Mouse (Mus musculus) mouse embryonic stem cell (cell line): ENCODE data around the gene Igfbp2.

Experiments
- in situ Hi-C, 2 experiments: fragments of 300-500 bp; cut with MboI; formaldehyde crosslinking; loops; 1 replicate in 1 of 2; 3 replicates in 1 of 2; pipeline ENCODE4 v1.14.3; 2019 to 2020; ENCODE audit warnings: low sequenced_read_pairs in 2 of 2, low pct_unique_long_range_greater_than_20kb in 1 of 2, mixed read lengths in 1 of 2; ENCODE audit not compliant: unreplicated experiment in 1 of 2

The Igfbp2 gene

DNA sequence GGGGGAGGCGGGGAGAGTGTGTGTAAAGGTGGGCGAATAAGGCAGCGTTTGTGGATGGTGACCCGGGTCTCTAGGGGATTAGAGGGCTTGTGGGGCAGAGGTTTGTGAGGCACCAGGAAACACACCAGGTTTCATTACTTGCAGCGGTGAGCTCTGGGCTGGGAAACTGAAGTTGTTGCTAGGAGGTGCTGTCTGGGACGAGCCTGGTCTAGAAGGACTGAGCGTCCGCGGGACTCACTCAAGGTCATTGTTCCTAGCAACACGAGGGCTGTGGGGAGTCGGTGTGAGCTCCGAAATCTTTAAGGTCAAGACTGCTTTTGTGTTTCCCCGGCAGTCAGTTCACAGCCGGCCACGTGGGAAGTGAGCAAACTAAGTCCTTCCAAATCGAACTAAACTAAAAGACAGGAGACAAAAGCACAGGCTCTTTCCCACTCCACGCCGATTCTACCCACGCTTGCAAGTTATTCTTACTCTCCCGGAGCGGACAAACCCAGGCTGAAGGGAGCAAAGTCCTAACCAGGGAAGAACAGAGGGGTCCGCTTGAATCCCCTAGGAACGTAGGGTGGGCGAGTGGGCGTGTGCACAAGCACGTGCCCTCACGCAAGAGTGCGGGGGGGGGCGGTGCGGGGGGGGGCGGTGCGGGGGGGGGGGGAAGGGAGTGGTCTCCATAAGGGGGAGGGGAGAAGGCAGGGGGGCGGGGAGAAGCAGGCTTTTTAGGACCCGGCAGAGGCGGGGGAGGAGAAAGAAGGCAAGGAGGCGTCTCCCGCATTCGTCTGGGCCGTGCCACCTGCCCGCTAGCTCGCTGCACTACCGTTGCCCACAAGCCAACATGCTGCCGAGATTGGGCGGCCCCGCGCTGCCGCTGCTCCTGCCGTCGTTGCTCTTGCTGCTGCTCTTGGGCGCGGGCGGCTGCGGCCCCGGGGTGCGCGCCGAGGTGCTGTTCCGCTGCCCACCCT lies at the start of gene Igfbp2:
Igfbp2 (plus strand) TSS at position 753 of the 956 bp plus-strand sequence.
- in situ Hi-C loops: no loop called here

DNA sequence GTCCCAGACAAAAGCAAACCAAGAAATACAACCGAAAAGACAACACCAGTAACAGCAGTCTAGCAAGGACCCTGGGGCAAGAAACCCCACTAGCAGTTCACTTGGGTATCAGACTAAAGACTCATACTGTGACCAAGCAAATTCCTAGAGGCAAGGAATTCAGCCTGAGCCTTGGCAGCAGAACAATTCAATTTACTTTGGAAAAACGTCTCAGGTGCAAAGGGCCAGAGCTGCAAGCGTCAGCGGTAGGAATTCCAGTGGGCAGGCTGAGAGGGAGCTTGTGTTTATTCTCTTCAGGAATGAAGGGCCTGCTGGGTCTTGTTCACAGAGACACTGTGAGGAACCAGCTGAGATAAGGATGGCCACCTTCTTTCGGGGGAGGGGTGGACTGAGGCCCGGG lies 45.5 kb upstream of the Igfbp2 start:
- in situ Hi-C loops: no loop called here

DNA sequence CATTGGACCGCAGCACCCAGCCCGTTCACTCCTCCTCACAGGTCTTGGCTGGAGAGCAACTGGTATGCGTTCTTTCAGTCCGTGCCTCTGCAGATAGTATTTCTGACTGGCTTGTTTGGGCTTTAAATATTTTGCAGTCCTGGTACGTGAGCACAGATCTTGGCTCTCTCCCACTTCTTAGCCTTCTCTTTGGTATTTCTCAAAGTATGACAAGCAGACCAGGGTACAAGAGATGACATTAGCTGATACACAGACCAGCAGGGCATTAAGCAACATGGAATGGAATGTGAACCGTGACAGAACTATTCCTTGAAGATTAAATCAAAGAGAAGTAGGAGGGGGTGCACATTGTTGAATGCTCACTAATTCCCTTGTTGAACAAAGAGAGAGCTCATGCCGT lies 43.6 kb upstream of the Igfbp2 start:
- in situ Hi-C loops: no loop called here

DNA sequence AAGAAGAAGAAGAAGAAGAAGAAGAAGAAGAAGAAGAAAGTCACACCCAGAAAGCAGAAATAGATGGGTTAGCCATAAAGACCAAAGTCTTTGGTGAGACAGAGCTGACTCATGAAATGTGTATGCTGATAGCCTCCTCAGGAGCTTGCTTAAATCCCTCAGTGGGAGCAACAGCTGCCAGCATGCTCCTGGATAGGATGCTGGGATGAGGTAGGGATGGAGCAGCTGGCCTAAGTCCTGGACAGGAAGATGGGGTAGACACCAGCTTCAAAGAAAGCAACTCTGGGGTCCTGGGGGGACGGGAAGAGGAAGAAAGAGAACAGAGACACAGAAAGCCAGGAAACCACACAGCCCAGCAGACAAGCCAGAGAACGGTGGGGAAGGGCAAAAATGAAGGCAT lies 41.0 kb upstream of the Igfbp2 start:
- in situ Hi-C loops: no loop called here

DNA sequence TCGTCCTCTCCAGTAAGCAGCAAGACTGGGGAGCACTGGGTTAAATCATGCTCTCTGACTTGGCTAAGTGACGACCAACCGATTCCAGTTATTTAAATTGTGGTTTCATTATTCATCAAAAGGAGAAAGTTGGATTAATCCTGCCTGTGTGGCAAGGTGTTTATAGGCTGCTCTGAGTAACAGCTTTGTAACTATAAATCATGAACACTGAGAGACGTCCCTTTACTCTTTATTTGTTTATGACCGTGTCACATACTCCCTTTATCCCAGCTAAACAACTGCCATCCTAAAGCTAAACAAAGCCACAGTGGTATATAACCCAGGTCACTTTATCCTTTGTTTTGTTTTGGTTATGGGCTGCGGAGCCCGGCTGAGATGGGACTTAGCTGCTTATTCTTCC lies 40.3 kb upstream of the Igfbp2 start:
- in situ Hi-C loops: no loop called here

DNA sequence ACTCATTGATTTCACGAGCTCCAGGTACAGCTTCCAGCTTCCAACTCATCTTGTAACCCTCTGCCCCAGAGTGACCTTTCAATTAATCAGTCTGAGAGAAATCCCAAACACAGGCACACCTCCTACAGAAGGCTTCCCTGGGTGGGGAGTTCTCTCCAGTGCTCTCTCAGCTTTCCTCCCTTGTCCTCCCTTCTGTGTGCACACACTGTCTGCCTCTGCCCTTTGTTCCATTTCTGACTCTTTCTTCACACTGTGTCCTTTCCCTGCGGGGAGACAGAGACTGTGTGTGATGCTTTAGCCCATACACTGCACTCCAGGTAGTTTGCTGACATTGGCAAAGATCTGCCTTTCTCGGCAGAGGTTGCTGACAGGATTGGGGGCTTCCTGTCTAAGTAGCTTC lies 33.6 kb upstream of the Igfbp2 start:
- in situ Hi-C loops: no loop called here

DNA sequence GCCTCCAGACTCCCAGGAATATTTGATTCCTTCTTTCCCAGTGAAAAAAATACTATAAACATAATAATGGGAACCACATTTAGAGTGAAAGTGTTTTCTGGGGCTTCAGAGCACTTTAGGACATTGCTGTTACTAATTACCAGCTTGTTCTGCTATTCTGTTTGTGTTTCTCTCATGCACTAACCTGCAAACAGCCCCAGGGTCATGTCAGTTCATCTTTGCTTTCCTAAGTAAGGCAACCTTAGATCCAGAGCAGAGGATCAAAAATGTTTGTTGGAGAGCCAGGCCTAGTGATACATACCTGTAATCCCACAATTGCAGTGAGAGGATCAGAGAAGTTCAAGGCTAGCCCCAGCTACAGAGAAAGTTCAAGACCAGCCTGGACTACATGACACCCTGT lies 32.6 kb upstream of the Igfbp2 start:
- in situ Hi-C loops: no loop called here

DNA sequence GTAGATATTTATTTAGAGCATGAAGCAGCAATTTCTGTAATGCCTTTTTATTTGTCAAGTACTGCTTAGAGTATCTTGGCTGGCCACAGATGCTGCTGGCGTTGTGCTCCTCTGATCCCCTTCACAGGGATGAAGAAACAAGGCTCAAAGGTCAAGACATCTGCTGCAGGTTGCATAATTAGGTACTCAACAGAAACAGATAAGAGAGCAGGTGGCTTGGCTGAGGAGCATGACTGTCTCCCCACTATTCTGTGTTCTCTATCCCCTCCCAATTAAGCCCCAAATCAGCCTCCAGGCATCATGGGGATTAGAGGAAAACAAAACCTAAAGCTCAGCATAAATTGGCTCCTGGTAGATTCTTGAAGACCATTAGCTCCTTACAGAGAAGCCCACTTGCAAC lies 32.0 kb upstream of the Igfbp2 start:
- in situ Hi-C loops: no loop called here

DNA sequence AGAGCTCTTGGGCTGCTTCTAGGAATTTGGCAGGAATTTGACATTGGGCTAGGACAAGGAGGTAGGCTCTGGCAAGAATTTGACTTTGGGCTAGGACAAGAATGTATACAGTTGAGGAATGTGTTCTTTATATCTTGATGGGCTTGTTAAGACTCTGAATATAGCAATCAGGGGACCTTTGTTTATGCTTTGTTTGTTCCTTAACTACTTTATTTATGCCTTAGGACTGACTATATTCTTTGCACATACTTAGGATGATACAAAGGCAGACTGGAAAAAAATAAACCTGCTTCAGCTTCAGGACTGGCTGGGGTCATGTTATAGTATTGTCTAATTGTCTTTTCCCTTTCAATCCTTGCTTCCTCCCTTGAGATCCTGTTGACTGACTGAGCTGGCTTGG lies 31.1 kb upstream of the Igfbp2 start:
- in situ Hi-C loops: no loop called here

DNA sequence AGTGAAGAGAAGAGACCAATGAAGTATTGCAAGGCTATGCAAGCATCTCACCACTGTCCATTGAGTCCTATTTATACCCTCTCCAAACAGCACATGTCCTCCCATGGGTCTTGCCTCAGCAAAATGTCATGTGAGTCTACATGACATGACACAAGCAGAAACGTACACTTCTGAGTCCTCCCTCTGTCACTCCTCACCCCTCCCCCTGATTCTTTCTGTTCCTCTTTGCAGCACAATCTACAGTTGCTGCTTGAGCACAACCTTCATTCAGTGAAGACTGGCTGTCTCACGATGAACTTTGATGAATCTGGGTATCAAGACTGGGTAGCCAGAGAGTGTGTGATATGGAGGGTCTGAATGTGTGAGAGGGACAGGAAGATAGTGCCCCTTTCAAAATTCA lies 28.2 kb upstream of the Igfbp2 start:
- in situ Hi-C loops: no loop called here

DNA sequence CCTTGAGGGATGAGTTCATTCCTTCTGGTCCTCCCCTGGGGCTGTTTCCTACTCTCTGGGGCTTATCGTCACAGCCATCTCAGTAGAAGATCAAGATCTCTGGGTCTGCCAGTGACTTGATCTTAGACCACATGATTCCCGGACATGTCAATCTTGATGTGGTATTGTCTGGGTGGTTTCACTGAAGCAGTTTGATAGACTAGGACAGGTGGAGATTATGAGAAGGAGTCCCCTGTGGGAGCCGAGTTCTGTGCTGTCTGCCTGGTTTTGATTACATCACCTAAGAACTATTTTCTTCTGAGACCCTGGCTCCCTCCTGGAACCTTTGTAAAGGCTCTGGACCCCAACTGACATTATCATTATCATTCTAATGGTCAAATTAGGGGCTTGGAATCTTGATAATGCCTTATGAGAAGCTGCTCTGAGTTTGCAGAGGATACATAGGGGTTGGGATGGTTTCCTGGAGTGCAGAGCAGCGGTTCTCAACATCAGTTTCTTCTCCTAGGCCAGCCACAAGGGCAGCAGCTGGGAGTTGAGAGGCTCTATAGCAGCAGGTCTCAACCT lies 27.1 kb upstream of the Igfbp2 start:
- in situ Hi-C loops: no loop called here

DNA sequence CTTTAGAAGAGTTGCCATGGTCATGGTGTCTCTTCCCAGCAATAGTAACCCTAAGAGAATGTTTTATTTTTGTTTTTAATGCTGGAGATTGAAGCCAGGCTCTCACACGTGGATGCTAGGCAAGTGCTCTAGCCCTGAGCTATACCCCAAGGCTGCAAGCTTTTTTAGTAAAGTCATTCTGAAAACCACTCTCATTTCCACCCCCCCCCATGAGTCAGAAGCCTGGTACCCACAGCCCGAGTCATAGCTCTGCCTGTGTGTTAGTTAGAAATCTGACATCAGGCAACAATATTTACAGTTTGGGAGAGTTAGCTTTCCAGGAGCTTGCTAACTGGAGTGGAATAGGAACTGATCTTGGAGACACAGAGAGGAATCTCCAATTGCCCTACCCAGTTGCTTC lies 25.9 kb upstream of the Igfbp2 start:
- in situ Hi-C loops: no loop called here

DNA sequence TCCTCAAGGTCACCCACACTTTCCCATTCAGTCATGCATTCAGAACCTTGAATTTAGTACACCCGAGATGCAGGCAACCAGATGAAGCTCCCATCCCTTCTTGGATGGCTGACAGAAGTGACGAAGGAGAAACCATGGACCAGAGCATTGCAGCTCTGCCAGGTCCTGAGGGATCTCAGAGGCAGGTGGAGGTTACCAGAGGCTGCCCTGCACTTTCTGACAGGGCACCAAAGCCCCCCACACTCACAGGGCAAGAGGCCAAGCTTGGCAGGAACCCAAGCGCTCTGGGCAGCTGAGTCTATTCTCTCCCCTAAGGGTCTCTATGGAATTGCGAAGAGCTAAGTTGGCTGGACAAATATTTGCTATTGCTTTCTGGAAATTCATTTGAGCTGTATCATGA lies 20.3 kb upstream of the Igfbp2 start:
- in situ Hi-C loops: no loop called here

DNA sequence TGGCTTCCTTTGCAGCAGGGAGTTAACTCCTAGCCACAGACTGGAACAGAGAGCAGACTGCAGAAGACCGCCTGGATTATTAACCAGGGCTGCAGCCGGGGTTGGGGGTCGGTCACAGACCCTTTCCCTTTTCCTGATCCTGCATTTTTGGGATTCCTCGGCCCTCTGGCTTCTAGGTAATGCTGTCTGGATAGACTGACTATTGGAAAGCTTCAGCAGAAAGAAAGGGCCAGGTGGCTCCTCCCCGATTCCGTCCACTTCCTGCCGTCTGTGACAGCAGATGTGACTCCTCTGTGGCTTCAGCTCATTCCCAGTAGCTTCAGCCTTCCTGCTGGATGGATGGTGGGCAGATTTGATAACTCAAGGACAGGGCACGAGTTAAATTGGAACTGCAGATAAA lies 19.3 kb upstream of the Igfbp2 start:
- in situ Hi-C loops: no loop called here

DNA sequence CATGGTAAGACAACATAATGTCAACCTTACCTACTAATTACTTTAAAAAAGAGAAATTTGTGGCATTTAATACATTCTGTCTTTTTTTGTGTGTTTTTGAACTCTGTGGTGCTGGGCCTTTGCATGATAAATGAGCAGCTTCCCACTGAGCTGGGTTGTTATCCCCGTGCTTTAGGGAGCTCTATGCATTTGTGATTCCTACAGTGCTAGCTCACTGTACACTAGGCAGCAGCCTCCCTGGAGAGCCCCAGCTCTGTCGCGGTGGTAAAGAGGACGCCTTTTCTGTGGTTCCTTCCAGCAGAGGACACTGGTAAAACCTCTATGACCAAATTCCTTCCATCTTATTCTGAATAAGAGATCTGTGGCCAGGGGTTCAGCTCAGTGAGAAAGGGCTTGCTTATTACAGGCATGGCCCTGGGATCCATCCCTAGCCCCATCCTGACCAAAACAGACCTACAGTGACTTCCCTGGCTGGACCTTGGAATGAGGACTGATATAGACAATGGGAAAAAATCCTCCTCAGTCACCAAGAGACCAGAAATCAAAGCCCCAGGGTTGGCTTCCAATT lies 18.7 kb upstream of the Igfbp2 start:
- in situ Hi-C loops: no loop called here

DNA sequence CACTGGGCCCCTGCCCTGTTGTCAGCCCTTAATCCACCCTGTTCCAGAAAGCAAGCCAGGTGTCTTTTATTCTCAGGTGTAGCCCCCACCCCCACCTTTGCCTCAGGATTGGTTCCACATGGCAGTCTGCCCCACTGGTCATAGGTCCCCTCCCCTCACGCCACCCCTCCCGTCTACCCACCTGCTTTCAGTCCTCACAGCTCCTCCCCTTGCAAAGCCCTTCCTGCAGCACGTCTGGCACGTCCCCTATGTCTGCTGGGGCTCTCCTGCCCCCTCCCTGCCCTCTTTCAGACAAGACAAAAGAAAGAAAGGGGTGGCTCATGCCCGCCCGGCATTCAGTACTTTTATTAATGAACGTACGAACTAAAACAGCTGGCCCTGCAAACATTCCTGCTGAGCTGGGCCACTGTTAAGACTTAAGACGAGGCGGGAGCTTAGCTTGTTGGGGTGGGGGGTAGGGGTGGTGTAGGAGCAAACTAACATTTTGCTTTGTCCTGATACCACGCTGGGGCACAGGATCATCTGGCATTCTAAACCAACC lies 18.2 kb upstream of the Igfbp2 start:
- in situ Hi-C loops: no loop called here

DNA sequence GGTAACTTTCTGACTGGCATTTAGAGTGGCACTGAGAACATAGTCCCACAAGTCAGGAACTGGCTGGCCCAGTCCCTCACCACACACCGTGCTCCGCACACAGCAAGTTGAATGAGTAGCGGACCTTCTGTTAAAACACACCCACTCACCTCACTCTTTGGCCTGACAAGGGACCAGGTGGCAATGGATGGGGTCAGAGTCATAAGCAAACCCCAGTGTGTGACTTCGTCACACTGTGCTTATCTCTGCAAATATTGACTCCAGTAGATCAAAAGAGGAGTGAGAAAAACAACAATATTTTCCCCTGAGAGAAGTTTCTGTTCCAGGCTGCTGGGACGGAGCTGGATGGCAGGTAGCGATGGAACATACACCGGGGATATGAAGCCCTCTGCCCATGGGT lies 15.0 kb upstream of the Igfbp2 start:
- in situ Hi-C loops: no loop called here

DNA sequence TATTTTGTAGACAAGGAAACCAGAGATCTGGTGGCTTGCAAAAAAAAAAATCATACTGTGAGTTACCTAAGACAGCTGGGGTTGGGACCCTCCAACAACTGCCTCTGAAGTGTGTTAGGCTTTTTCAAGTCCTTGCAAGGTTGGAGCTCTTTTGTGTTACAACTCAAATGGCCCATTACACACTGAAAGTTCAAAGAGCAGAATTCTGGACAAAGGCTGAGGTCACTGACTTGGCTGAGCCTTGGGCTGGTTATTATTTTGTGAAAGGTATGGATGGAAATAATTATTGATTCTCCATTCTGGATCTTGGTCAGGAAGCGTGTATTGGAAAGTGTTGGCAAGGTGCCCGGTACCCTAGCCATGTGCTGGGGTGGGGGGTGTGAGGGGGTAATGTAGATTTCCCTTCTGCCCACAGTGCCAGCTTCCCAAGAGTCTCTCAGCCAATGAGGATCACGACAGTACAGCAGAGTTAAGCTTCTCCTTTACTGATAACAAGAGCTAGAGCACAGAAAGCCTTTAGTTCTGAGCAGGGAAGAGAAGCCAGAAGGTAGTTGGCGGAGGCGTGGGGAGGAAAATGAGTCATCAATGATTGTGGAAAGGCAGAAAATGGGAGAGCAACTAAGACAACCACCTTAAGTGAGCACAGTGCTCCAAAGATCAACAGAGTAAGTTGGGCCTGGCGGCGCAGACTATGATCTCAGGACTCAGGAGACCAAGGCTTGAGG lies 14.2 kb upstream of the Igfbp2 start:
- in situ Hi-C loops: no loop called here

DNA sequence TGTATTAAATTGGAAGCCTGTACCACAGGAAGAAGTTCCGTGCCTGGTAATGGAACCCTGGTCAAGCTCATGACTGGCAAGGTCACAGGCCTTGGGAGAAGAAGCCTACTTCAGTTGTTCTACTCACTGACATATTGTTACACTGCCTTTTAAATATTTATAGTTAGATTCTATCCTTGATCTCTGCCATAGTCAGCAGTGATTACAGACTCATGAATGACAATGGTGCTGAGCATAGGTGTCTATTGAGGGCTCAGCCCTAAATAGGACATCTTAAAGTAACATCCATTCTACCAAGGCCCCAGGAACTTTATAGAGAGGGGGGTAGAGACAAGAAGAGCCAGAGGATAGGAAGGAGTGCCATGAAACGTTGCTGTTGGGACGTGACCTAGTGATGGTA lies 13.2 kb upstream of the Igfbp2 start:
- in situ Hi-C loops: no loop called here
